Mouse (Mus musculus) CH12.LX (cell line): ENCODE data around the gene Stk36.

Experiments
- CTCF ChIP-seq, 2 experiments: IDR thresholded peaks in 1 of 2; conservative IDR thresholded peaks in 1 of 2; 2 replicates each; pipeline ENCODE4 v1.5.1; 2011 to 2012; ENCODE audit warnings: low read depth in 2 of 2, low read length in 2 of 2, improper control_type of control experiment in 1 of 2, inconsistent platforms in 1 of 2, mild to moderate bottlenecking in 1 of 2, moderate library complexity in 1 of 2
- EP300 ChIP-seq: IDR thresholded peaks from 2 replicates; pipeline ENCODE4 v1.6.1; 2011; ENCODE audit warnings: low read length, improper control_type of control experiment
- POLR2AphosphoS2 ChIP-seq: IDR thresholded peaks from 2 replicates; pipeline ENCODE4 v1.6.1; 2011; ENCODE audit warnings: low read depth, low read length, improper control_type of control experiment

- TF ChIP-seq POLR2AphosphoS2 (no peak), EP300 (no peak), CTCF (conservative IDR thresholded peaks at IDR 0.05 in 1 of 2, IDR thresholded peaks at IDR 0.05 in 1 of 2; ENCODE audit: low read depth in 2 of 2, low read length in 2 of 2) (no peak)
These were observed 67.1 kb downstream of the Stk36 start for GRCm38 (mm10) chr1:74668371-74668770.
